Mouse (Mus musculus) c-Kit-positive CD71-negative TER-119-negative erythroid progenitor cells, embryonic 14.5 days (primary cell): Measurements from ENCODE around the gene Mcm9.

Experiments used
- DNase-seq: peaks from one replicate; pipeline ENCODE4 v3.0.0-alpha.2; 2013; ENCODE audit warnings: low read depth

Gene Mcm9

DNA sequence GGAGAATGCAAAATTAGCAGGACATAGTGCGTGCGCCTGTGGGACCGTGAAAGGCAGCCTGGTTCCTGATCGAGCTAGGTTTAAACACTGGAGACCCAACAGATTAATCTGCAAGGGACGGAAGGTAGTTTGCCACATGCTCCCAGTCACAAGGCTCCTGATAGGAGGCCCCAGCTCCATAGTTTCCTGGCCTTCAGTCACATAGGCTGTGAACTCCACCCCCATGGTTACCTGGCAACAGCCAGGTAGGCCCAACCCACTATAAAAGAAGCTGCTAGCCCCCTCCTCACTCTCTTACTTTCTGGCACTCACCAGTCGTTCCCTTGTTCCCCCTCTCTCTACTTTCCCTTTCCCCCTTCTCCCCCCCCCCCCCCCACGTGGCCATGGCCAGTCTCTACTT, 50.1 kb downstream of the Mcm9 start:
- no peak for DNase-seq

DNA sequence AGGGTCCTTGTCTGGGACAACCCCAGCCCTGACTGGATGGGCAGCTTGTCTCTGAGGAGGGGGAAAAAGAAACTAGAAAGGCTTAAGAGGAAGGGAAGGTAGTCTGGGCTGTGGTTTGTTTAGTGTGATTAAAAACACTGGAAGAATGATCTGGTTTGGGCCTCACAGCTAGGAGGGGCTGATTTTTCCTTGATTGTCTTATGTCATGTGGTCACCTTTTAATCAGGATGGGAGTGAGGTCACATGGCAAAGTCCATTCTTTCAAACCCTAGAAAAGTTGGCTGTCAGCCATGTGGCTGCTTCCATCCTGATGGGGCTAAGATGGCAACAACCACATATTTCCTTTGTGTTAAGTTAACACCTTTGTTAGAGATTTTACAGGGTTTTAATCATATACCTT, 61.7 kb downstream of the Mcm9 start:
- no peak for DNase-seq

GRCm38 (mm10) chr10:53565538-53565937, 64.7 kb downstream of the Mcm9 start:
- DNase-seq: no peak

DNA sequence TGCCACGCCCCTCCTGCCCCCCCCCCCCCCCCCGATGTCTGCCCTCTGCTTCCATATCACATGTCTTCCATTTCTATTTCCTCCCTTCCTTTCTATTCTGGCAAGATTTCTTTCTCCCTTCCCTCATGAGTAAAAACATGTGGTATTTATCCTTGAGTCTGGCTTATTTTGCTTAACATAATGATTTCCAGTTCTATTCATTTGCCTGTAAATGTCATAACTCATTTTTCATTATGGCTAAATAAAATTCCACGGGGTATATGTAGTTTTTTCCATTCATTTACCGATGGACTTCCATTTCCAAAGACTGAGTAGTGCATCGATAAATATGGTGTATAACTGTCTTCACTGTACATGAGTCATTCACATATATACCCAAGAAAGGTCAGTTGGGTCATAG, 68.2 kb downstream of the Mcm9 start:
- no peak for DNase-seq

- DNase-seq: no peak
Observed at GRCm38 (mm10) chr10:53537596-53537995, 92.6 kb downstream of the Mcm9 start.

DNA sequence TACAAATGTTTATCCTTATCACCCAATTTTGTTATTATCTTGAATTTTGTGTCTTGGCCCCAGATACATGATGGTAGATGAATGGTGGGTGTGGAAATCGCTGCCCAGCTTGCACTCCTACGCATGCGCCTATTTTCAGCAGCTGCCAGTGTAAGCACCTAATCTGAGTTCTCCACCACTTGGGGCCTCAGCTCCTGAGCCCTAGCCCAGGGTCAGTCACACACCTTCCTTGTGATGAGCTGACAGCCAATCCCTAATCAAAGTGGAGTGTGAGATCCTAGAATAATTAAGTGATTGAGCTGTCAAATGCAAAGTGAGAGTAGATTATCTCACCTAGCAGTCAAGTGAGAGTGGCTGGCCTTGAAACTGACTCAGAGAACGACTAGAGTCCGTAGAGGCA, 97.9 kb downstream of the Mcm9 start:
- DNase-seq: no peak

DNA sequence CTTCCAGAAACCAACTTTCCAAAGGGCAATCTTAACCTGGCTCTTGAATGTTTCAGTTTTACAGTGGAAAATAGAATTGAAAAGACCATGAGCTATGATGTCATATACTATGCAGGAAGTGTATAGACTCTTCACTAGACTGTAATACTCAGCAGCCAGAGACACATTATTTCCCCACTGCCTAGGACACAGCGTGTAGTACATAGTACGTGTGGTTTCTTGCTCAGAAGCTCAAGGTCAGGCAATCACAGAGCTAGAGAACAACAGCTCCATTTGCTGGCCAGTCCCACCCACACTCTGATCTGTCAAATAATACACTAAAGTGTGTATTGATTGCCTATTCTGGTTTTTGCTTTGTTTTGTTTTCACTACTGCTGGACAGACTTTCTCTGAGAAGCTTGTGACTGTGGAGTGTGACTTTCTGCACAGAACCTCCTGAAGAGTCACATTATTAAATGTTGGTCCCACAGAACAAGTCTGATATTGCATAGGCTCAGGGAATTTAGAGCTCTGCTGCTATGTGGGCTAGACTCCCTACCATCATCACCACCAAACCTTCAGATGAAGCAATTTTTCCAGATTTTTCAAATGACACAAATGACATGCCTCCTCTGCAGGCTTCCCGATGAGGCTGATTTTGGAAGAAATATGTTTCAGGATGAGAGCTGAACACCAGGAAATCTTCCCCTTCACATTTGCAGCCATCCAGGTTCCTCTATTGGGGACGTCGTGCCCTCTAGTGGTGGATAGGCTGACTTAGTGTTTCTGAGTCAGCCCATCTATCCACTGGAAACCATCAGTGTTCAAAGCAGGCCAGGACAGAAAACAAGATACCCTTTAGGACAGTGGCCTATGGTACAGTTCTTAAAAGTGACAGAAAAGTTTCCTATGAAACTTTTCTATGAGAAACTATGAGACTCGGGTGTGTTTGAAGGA, 102.1 kb downstream of the Mcm9 start:
- peak; percentile 38 for DNase-seq

- no peak for DNase-seq
Observed at GRCm38 (mm10) chr10:53527344-53527743, 102.9 kb downstream of the Mcm9 start.

DNA sequence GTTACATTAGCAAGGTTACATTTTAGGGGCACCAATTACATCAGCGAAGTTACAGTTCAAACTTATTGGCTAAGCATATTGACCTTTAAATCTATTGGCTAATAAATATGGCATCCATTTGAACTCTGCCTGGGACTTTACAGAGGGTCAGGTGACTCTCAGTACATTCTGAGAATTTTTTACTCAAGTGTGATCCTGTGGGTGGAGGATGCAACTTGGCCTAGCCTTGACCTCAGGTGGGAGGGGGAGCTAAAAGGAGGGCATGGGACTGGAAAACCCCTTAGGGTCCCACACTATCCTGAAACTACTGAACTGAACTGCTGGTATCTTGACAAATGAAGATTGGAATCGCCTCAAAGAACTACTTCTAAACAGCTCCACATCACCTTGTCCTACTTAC, 103.9 kb downstream of the Mcm9 start:
- DNase-seq: no peak

DNA sequence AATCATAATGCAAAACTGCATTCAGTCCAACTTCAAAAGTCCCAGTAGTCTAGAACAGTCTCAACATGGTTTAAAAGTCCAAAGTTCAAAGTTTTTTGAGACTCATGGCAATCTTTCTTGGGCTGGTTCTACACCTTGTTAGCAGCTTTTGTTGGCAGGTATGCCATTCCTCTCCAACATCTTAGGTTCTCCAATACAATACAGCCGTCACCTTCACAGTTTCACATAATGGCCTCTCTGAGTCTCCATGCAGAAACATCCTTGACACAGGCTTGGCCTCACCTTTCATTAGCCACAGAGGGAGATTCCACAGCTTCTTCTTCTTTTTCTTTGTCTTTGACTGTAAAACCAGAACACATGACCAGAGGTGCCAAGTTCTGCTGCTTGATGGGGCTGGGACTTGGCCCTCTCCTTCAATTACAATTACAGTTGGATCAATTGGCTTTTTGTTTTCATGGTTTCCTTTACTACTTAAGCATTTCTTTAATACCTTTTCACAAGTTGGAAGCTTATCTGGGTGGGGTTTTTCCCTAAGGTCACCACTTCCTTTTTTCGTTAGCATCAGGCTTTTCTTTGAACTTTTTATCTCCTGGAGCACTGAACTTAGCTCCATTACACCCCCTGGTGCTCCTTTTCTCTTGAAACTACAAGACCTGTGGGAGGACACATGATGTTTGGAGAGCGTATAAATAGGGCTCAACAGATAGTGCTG, 104.8 kb downstream of the Mcm9 start:
- no peak for DNase-seq

DNA sequence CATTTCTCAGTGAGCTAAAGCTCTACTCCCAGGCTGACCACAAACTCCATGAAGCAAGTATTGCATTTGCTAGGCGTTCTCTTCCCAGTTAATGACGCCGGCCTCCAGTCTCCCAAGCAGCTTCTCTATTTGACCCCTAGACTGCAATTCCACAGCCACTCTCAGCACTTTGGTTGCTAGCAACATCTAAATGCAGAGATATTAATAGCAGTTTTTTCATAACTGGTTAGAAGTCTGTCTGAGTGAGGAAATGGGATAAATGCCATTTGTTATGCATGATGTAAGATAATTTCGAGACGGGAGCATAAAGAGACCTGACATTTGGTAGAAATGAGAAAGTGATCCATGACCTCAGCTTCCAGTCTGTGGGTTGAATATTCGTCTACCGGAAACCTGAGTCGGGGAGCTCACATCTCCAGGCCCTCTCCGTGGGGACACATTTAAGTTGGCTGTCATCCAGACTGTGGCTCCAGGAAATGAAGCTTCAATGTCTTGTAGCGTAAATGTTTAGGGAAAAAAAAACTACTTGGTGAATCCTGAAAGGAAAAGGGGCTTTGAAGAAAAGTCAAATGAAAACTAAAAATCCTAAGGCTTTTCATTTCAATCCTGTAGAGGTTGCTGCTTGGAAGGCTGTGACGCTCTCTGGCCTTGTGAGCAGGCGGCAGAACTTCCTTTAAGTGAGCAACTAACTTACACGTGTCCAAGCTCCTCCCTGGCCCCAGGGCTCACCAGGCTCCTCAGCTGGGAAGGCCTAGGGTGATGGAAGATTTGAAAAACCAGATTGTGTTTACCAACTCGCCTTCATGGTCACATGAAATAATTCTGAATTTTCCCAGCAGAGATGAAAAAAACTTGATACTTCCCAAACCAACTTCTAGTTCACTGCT, 110.9 kb downstream of the Mcm9 start:
- no peak for DNase-seq

- DNase-seq: no peak
Observed at GRCm38 (mm10) chr10:53518599-53518913, 111.7 kb downstream of the Mcm9 start.

DNA sequence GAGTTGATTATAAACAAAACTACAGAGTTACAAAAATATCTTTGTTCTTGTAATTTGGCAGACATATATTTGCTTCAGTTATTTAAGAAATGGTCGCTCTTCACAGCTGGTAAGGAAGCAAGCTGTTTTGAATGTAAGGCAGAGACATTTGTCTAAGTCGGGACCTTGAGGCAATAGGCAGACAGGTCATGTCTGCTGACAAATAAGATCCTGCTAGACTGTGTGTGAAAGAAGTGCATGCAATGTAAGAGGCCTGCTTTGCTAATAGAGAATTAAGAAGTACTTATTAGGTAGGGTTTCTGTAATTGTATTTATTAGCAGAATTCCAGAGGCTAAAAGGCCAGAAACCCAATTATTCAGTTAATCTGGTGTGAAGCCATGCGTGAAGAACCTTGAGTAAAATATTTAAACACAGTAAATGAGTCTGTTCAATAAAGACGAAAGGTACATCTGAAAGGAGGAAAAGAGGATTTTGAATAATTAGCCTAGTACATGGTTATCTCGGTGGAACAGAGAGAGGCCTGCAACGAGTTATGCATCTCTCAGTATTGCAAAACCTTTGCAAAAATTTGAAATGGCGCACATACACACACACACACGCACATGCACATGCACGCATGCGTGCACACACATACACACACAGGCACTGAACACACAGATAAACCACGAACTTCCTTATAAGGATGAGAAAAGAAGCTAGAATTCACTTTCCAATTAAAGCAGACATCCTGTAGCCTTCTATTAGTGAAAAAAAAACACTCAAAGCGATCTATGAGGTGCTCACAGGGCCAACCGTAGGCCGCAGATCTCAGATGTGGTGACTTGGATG, 112.3 kb downstream of the Mcm9 start:
- DNase-seq: no peak

- DNase-seq: no peak
Observed at GRCm38 (mm10) chr10:53512491-53512890, 117.7 kb downstream of the Mcm9 start.

DNA sequence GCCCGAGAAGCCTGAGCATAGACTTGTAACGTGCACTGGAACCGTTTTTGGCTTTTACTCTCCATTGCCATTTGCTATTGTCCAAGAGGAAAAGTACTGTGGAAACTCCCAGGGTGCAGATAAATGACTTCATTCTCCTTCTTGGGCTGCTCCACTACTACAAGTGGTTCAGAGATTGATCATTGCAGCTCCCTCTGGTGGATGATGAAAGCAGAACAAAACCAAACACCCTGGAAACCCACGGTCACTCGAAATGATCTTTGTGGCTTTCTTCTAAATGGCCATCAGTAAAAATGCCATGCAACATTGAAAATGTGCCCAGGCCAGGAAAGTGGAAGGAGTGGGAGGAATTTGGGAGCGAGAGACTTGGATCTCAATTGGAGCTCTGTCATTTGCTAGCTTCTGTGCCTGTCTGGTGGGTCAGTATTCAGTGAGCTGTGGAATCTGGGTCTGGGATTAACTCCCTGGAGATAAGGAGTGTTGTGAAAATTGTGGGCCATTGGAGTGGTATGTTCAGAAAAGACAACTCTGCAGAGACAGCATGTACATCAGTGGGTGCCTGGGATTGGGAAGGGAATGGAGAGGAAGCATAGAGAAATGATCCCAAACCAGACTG, 121.0 kb downstream of the Mcm9 start:
- DNase-seq: no peak

GRCm38 (mm10) chr10:53508676-53509075, 121.6 kb downstream of the Mcm9 start:
- no peak for DNase-seq

DNA sequence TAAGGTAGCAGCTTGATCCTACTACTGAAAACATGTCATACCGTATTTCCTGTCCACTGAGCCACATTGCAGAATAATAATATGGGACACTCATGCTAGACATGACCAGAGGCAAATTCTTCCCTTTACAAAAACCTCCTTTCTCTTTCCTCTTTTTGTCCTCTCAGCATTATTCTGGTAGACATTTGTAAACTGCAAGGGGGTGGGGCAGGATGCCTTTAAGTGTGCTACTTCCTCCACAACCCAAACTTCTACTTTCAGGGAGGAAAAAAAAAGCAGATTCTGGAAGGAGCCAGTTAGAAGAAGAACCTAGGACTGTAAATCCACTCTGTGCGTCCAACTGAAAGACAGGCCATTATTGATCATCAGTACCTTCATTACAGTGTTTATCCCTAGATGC, 124.7 kb downstream of the Mcm9 start:
- DNase-seq: no peak

- DNase-seq: no peak
Observed at GRCm38 (mm10) chr10:53505069-53505468, 125.2 kb downstream of the Mcm9 start.

DNA sequence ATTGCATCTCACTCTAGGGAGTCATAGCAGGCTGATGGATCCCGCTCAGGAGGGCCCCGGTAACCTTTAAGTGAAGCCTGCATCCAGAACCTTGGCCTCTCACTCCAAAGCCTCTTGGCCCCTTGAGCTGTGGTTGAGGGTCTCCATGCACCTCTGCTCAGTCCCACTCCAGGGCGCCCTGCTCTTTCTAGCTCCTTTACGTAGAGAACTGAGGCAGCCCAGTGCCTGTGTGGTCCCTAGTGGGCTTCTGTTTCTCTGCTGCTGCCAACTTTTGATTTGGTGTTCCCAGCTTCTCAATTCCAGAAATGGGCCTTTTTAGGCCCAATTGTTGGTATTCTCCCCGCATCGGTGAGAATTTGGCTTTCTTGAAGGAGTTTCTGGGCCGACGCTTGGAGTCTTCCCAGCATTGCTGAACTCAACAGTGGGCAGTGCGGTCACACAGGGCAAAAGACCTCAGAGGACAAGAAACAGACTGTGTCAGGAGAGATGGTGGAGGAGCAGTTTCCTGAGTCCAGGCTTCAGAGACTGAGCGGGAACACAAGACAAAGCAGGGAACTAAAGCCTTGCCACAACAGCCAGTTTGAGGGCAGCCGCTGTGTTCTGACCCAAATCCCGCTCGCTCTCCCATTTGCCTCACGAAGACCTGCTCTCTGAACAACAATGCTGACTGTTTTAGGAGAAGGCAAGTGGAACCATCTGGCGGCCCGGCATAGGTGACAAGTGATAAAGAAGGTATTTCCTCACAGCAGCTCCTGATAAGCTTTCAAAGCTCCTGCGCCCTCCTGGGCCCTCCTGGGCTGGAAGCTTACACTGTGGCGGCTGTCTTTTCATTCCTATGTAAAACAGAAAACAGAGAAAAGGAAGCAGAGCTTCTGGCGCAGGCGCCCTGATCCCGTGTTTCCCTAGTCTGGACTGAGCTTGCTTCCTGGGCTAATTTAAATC, 127.1 kb downstream of the Mcm9 start:
- DNase-seq: no peak

DNA sequence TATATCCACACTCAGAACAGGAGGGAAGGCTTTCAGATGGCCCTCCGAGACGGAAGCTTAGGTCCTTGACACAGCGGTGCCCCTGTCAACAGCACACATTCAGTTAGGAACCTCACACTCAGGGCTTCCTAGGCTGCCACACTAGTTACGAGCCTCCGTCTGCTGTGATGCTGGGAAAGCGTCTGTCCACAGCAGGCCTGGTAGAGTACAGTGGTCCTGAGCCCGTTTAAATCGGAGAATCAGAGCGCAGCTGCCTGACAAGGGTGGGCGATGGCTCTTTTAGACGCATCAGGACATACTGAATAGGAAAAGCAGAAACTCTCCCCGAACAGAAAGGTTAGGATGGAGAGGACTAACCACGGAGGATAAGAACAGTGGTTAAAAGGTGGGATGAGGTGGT, 127.8 kb downstream of the Mcm9 start:
- no peak for DNase-seq
